ENCODE assay signal across 27 mouse cellular contexts in genomic region chr2:33146994-33147393, GRCm38 (mm10). TPM values are rescaled to one million over a fixed set of nuclear protein-coding genes. Genes with fewer than 3 reads are reported as not detected.
"Had no signal": no experiment of that assay in that cellular context is flagged by ENCODE, and none has a peak within 500 bp of the region (broad histone marks: within the 10 kb centered on the region; RNA-seq: fewer than 3 reads in every experiment).

No protein-coding gene starts in this region.

- DNase-seq: cerebellum, postnatal 14 days; cerebellum, postnatal 25 days; cerebellum, postnatal 36 days; embryo, embryonic 11 days; forebrain, postnatal 0 days; gastrocnemius, adult 2 months; gastrocnemius, postnatal 10 days; gastrocnemius, postnatal 14 days; gastrocnemius, postnatal 25 days; gastrocnemius, postnatal 36 days; heart, adult 11 months; heart, adult 18-20 months; heart, adult 2 months had no signal

- ATAC-seq: forebrain, embryonic 13.5 days; forebrain, embryonic 14.5 days; forebrain, embryonic 15.5 days; forebrain, embryonic 16.5 days; forebrain, postnatal 0 days had no signal

- H3K4me1 ChIP-seq: embryonic facial prominence, embryonic 10.5 days; embryonic facial prominence, embryonic 12.5 days; embryonic facial prominence, embryonic 13.5 days; embryonic facial prominence, embryonic 15.5 days; forebrain, embryonic 10.5 days; forebrain, embryonic 12.5 days; forebrain, embryonic 13.5 days; forebrain, embryonic 15.5 days had no signal

- H3K27ac ChIP-seq: embryonic facial prominence, embryonic 10.5 days; embryonic facial prominence, embryonic 12.5 days; embryonic facial prominence, embryonic 13.5 days; embryonic facial prominence, embryonic 15.5 days; forebrain, embryonic 10.5 days; forebrain, embryonic 12.5 days; forebrain, embryonic 13.5 days; forebrain, embryonic 15.5 days; gastrocnemius, adult 2 months; heart, adult 2 months; heart, embryonic 10.5 days had no signal

- H3K27me3 ChIP-seq: embryonic facial prominence, embryonic 12.5 days; embryonic facial prominence, embryonic 13.5 days; embryonic facial prominence, embryonic 15.5 days; forebrain, embryonic 12.5 days; forebrain, embryonic 13.5 days; forebrain, embryonic 15.5 days had no signal

- H3K9me3 ChIP-seq: embryonic facial prominence, embryonic 10.5 days; embryonic facial prominence, embryonic 12.5 days; embryonic facial prominence, embryonic 13.5 days; embryonic facial prominence, embryonic 15.5 days; forebrain, embryonic 10.5 days; forebrain, embryonic 12.5 days; forebrain, embryonic 13.5 days; forebrain, embryonic 15.5 days; heart, embryonic 10.5 days had no signal

- H3K4me3 ChIP-seq: embryonic facial prominence, embryonic 10.5 days; embryonic facial prominence, embryonic 12.5 days; embryonic facial prominence, embryonic 13.5 days; embryonic facial prominence, embryonic 15.5 days; erythroblast, embryonic 14.5 days; forebrain, embryonic 10.5 days; forebrain, embryonic 12.5 days; forebrain, embryonic 13.5 days; forebrain, embryonic 15.5 days; gastrocnemius, adult 2 months; heart, adult 2 months; heart, embryonic 10.5 days had no signal

- H3K4me2 ChIP-seq: embryonic facial prominence, embryonic 12.5 days; embryonic facial prominence, embryonic 13.5 days; embryonic facial prominence, embryonic 15.5 days; forebrain, embryonic 12.5 days; forebrain, embryonic 13.5 days; forebrain, embryonic 15.5 days; heart, embryonic 11.5 days had no signal

- H3K36me3 ChIP-seq: embryonic facial prominence, embryonic 10.5 days; embryonic facial prominence, embryonic 12.5 days; embryonic facial prominence, embryonic 13.5 days; embryonic facial prominence, embryonic 15.5 days; forebrain, embryonic 10.5 days; forebrain, embryonic 12.5 days; heart, embryonic 10.5 days had no signal

- H3K9ac ChIP-seq: embryonic facial prominence, embryonic 12.5 days; embryonic facial prominence, embryonic 13.5 days; embryonic facial prominence, embryonic 15.5 days; forebrain, embryonic 12.5 days; forebrain, embryonic 13.5 days; forebrain, embryonic 15.5 days; forebrain, postnatal 0 days had no signal

RNA-seq across cellular contexts. Expression of gene Garnl3, which starts 15.5 kb away (rescaled TPM):
- total RNA-seq: granulocyte monocyte progenitor cell, adult 5-6 weeks had no signal
- polyA plus RNA-seq: erythroblast, embryonic 14.5 days had no signal
